Mouse (Mus musculus) heart, postnatal 36 days (tissue): ENCODE measurements at regions not wholly inside any gene's neighbourhood (a gene's known extent, or its start where the extent isn't known, plus 50 kb on each side); places are given as distances from the start of the nearest gene placed in this dataset.

Experiments used
- DNase-seq, 2 experiments: peaks; one replicate each; pipeline ENCODE4 v3.0.0; 2021 to 2022
- intact Hi-C: fragments of 180-260 bp; cut with DNase I; formaldehyde crosslinking; loops from one replicate; pipeline ENCODE4 v1.15.1; 2025

DNA sequence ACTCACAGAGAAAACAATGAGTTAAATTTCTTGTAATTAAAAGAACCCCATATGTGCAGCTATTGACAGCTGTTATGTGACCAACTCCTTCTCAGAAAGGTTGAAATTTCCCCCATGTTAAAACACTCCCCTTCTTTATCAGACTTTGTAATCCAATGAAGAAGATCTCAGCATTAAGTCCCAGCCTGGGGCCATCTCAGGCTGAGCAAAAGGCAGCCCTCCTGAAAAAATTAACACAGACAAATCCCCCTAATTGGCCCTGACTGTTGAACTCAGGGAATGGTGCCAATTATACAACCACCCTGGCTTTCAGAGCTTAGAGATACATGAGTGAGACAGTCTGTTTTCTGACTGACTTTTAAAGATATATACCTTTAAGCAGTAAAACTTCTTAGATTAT lies 454.9 kb upstream of the Atp11b start:
- intact Hi-C loops: no loop called here
- no peak for DNase-seq

DNA sequence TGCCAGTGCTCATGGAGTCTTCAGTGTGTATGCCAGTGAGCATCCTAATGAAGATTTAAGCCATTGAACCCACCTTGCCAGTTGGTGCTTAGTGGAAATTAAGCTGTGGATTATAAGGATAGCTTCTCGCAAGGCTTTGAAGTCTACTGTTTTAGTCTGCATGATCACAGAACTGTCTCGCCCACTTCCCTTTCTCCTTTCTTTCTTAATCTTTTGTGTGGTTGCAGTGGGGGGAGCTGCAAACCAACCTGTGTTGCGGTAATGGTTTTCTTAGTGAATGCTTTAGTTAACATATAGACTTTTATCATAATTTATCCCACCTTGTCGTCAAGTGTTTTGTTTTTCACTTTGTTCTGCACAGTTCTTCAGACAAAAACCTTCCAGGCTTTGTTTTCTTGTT lies 447.9 kb upstream of the Atp11b start:
- intact Hi-C loops: no loop called here
- no peak for DNase-seq

DNA sequence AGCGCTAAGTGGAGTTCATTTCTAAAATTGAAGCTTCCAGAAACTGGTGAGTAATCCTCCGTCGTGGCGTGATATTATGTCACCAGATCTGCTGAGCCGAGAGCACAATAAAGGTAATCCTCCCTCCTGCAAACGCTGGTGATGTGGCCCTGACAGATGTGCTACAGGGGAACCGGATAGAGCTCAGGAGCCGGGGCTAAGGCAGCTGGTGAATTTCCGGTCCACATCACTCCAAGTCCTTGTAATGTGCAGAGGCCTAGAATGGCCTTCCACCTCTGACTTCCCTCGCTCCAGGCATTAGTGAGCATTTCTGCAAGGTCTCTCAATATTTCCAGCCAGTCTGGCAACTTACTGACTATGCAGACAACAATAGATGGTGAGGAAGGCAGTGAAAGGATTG lies 439.7 kb upstream of the Atp11b start:
- intact Hi-C loops: no loop called here
- no peak for DNase-seq

DNA sequence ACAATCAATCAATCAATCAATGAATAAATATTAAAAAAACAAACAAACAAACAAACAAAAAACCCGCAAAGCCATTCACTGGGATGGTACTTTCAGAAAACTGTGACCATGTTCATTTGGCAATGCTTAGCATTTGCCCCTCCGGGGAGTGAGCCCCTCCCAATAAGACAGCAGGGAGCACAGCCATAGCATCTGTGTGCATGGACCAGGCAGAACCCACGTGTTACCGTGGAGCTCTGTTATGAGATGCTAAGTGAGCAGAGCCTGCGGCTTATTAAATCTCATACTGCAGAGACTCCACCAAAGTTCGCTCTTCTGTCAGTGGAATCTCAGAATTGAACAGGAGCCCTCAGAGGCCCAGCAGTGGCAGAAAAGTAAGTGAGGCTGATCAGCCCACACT lies 438.7 kb upstream of the Atp11b start:
- intact Hi-C loops: no loop called here
- no peak for DNase-seq

DNA sequence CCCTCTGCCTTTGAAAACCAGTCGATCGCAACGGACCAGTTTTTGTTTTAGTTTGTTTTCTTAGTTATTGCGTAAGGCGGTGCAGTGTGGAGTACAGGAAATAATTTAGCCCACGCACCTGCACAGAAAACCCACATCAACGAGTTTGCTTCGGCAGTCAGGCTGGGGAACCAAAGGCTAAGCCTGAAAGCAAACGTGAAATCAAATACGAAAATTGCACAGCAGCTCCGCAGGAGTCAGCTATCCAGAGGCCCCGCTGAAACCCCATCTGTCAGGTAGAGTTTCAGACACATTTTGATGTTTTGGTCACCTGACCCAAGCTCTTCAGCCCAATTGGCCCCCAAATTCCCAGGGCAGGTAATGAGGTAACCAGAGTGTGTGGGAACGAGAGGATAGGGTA lies 435.6 kb upstream of the Atp11b start:
- no peak for DNase-seq
- intact Hi-C loops: no loop called here

DNA sequence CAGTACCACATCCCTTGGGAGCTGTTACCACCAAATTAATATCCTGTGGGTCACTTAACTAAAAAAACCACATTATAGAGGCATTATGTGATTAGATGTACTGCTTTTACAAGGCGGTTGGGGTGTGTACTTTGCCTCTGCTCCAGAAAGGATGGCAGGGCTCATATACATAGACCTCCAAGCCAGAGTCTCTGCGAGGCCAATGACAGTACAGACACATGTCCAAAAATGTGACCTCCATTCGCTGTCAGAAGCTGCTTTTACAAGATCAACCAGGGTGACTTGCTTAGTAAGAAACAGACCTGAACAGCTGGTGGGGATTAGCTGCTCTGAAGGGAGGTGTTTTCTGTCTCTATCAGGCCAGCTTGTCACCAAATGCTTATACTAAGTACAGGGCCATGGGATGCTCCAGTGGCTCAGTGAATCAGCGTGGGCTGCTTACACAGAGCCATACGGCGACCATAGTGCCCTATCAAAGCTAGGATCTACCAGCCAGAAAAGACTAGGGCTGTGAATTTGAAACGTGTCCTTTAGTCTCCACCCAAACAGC lies 433.0 kb upstream of the Atp11b start:
- no peak for DNase-seq
- intact Hi-C loops: loop anchor here (5.0 kb wide), 1 partner anchor 674 kb away; no protein-coding TSS in a partner anchor

DNA sequence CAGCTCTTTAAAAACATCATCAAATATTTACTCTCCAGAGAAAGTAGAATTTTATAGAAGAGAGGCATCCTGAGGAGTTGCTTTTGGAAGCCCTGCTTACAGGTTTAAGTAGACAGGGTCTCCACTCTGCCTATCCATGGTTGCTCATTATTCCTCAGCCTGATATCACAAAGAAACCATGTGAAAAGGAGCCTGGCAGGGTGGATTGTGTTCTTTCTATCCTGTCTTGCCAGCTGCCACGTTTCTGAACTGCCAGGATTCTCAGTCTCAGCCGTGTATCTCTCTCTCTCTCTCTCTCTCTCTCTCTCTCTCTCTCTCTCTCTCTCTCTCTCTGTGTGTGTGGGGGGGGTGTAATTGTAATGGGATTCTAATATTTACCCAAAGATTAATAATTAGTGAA lies 431.9 kb upstream of the Atp11b start:
- no peak for DNase-seq
- intact Hi-C loops: loop anchor here (5.0 kb wide), 1 partner anchor 675 kb away; no protein-coding TSS in a partner anchor

DNA sequence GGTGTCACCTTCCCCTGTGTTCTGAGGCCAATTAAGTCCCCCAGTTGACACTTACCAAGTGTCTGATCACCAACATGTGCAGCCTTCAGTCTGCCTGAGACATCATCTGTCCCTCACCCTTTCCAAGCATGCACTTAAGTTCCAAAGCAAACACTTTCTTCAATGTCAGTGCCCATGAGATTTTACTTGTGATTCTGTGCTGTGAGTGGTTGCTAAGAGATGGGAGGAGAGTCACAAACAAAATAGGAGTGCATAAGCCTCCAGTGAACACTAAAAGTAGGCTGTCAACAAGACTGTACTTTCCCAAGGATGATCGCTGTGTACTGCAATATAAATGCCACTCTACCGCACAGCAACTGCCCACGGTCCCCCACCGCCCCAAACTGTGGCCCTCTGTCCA lies 431.0 kb upstream of the Atp11b start:
- no peak for DNase-seq
- intact Hi-C loops: loop anchor here (5.0 kb wide), 1 partner anchor 676 kb away; no protein-coding TSS in a partner anchor

DNA sequence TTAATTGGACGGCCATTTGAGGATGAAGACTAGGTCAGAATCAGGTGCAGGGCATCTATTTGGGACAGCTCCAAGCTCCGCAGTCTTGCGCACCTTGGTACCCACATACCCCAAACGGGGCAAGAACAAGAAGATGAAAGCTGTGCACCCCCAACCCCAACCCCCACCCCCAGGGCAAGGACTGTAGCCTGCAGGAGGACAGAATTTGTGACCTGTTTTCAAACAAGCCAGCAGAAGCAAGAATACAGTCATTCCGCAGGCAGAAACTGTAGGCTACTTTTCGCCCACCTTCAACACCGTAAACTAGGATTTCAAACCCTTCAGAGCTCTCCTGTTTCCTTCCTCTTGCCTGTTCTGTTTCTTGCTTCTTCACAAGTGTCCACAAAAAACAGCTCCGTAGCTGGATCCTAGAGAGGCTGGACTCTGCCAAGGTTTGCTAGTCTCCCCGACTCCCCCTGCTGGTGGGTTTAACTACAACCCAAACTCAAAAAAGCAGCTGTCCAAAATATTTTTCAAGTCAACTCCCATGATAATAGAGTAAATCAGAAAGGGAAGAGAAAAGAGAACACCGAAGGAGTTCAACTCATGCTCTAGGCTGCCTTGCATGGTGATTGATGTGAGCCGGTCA lies 430.3 kb upstream of the Atp11b start:
- intact Hi-C loops: loop anchor here (5.0 kb wide), 1 partner anchor 676 kb away; no protein-coding TSS in a partner anchor
- peak; percentile 21 to 25 for DNase-seq

DNA sequence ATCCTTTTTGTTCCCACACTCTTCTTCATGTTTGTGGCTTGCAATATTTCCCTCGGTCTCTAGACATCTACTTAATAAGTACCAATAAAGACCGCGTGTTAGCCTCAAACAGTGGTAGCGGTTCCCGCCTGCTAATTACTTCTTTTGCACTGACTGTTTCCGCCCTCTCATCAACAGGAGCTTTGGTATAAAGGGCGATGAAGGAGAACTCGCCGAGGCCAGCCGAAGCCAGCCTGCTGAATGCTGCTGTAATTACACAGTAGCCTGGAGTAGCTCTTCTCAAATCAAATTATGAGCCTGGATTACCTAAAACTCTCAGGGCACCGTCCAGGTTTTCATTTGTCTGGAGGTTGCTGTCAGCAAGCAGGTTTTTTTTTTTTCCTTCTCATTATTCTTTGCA lies 429.7 kb upstream of the Atp11b start:
- DNase-seq: no peak
- intact Hi-C loops: loop anchor here (5.0 kb wide), 1 partner anchor 677 kb away; no protein-coding TSS in a partner anchor

DNA sequence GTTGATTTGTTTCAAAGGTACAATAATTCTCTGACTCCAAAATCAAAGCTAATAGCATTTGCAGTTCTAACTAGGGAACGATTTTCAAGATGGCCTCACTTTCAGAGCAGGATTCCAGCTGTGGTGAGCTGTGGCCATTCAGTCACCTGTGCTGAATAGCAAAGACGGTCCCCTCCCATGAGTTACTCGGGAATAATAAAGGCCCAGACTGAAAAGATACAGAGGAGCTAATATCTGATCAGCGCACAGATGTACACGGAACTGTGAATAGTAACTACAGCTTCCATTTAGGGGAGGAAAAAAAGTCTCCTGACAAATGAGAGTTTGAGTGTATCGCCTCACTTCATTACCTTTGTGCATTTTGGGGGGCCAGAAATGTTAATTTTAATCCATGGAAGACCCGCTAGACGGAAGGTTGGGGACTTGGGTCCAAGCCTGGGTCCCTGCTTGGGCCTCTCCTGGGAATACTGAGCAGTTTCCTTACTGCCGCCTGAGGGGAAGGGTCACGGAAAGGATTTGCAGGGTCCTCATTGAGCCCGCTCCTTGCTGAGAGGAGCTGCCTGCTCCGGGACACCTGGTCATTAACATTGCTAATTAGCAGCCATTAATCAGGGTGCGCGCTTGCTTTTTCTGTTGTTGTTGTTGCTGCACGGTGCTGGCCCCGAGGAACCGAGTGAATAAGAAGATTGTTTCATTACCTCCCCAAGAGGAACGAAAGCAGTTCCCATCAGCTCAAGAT lies 421.2 kb upstream of the Atp11b start:
- intact Hi-C loops: no loop called here

DNA sequence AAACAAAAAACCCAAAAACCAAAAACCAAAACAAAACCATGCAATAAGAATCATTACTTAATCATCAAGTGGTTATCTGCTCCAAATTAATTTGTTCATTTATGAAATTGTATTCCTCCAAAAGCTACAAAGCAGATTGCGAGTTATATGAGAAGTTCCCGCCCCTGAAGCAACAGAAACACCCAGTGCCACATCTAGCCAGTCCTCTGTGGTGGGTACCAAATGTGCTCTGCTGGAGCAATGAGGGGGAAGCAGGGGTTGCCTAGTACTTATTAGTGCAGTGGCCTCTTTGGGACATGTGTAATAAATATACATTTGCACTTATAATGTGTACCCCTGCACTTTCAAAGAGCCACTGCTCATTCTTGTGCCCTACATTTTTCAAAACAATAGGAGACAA lies 419.9 kb upstream of the Atp11b start:
- DNase-seq: no peak
- intact Hi-C loops: no loop called here

More for the DNA sequence above, 421.2 kb upstream of the Atp11b start:
- DNase-seq: no peak

DNA sequence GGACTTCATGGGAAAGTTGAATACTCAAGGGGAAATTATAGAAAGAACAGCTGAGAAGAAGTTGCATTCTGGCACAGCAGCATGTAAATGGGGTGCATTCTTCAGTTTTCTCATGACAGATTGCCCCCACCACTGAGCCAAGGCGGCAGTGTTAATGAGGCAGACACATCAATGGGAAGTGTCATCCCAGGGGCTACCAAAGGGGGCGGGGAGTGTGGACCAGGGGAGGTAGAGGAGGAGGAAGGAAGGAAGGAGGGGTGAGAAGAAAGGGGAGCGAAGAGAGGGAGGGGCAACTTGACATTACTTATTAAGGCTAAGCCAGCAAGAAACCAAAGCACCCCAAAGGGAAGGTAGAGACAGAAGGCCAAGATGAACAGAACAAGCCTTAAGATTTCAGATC lies 419.4 kb upstream of the Atp11b start:
- intact Hi-C loops: no loop called here
- DNase-seq: no peak

DNA sequence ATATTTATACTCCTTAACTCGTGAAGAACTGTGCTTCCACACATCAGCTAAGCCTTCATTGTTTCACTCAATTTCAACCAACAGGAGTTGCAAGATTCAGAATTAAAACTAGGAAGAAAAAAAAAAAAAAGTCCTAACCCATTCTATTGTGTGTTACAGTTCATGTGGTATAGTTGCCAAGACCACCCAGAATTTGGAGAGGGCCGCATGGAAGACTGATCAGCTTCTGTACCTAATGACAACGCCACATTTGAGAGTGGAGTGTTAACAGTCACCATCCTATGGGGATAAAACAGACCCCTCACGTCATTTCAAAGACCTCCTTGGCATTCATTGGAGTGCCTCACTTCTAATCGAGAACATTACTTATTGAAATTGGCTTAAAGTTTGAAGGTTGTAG lies 418.1 kb upstream of the Atp11b start:
- intact Hi-C loops: no loop called here
- no peak for DNase-seq

DNA sequence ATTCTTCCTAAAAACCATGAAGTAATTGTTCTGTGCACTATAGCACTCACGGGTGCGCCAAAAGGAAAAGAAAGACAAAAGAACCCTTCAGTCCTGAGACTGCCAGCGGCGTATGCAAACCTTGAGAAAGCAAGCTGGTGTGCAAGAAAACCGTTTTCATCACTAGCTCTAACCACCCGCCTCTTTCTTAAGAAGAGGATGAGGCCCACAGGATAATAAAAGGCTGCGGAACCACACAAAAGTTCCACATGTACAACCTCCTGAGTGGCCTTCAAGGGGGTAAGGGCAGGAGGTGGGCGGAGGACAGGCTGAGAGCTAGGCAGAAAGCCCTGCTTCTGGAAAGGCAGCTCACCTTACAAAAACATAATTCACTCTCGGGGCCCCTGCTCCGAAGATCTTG lies 413.4 kb upstream of the Atp11b start:
- intact Hi-C loops: no loop called here

DNA sequence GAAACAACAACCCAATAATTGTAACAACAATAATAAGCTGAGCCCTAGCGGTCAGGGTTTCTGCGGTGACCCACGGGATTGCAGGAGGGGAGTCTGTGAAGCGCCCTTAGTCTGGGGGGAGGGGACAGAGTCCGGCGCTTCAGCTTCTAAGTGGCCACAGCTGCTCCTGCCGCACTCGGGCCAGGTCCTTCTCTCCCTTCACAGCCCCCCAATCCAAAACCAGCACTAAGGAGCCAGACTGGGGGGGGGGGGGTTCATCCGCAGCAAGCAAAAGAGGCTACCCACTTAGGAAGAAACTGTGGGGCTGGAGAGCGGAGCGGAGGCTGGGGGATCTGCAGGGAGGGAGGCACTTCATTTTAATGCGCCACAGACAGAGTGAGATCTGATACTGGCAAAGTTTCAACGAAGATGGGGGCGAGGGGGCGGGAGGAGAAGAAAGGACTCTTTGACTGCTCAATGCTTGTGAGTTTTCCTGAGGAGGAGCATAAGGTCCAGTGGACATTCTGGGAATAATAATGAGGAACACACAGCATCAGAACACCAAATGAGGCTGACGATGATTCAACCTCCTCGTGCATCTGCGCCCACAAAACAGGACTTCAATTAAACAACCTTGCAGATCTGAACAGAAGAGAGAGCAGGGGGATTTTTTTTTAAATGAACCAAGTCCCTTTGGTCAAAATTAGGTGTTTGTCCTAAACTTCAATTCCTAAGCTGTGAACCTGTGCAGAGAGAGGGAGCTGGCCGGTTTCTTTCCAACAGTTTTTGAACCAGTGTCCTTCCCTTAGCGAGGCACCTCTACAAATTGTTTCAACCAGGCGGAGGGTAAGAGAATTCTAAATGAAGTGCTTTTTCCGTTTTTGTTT lies 412.7 kb upstream of the Atp11b start:
- DNase-seq: no peak

More for the DNA sequence above, 413.4 kb upstream of the Atp11b start:
- DNase-seq: no peak

DNA sequence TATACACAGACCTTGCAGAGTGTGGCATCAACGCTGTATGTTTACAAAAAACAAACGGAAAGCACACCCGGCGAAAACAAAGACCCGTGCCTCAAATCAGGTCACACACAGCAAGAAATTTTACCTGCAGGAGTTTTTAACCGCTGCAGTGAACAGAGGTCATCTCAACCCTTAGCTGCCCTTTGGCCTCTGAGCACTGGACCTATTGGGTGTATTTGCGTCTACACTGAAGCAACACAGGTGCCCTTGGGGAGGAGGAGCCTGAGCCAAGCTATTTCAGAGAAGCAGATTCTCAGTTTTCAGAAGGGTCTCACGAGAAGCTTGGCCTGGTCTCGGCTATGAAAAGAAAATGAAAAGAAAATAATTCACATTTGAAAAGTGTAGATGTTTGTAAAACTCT lies 412.1 kb upstream of the Atp11b start:
- no peak for DNase-seq
- intact Hi-C loops: no loop called here

More for the DNA sequence above, 412.7 kb upstream of the Atp11b start:
- intact Hi-C loops: no loop called here

DNA sequence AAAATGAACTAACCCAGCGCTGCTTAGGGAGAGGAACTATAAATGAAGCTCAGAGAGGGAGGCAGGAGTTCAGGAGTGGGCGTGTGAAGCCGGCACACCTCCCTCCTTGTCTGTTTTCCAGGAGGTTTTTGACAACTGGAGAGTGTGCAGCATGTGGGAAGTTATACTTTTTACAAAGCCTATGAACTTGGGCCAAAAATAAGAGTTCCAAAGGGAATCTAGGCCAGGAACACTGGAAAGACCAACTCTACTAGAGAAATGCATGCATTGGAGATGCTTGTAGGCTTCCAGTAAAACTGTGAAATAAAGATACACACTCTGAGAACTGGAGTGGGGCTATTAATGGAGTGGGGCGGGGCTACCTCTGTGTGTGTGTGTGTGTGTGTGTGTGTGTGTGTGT lies 411.3 kb upstream of the Atp11b start:
- DNase-seq: no peak
- intact Hi-C loops: no loop called here

DNA sequence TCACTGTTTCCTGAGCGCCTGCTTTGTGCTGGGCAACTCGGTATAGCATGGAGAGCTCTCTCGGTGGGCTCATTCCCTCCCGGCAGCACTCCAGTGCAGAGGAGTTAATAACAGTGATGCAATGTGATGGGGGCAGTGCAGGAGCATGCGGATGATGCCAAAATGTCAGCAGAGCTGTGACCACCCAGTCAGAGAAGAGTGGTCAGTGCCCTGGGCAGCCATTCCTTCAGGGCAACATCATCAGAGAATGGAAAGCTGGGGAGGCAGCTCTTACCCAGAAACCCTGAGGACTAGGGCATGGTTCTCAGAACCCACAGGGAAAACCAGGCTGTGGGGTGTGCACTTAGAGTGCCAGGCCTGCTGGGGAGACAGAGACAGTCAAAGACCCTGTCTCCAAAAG lies 410.0 kb upstream of the Atp11b start:
- intact Hi-C loops: no loop called here

DNA sequence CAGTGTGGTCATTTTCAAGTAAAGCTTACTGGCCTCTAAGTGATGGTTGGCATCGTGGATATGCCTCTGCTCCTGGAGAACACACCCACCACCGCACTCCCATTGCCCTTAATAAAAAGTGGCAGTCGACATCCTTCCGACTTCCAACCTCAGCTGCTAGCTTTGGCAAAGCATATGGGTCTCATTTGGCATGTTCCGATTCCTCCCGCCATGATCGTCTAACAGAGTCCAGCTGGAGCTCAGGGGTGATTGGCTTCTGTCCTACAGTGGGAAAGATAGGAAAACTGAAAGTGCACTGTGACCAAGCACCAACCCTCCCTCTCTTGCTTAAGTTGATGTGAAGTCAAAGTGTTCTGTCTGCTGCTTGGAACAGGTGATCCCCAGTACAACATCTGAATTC lies 404.8 kb upstream of the Atp11b start:
- intact Hi-C loops: no loop called here
- DNase-seq: no peak

More for the DNA sequence above, 410.0 kb upstream of the Atp11b start:
- no peak for DNase-seq

DNA sequence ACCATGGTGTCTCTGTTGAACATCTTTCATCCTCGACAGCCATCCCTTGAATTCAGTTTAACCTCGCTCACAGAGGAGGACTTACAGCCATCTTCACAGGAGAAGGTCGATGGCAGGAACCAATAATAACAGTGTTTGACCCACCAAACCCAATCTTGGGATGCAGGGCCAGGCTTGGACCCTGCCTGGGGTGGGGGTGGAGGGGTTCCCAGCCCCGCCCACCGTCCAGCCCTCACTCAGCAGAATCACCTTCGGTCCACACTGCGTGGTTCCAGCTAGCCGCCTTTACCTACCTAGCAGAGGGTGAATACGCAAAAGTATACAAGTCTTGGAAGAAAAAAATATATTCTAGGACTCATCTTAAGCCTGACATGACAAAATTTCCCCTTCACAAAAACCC lies 400.5 kb upstream of the Atp11b start:
- no peak for DNase-seq
- intact Hi-C loops: no loop called here
